Mouse (Mus musculus) MEL (cell line): ENCODE data around the gene Krtap9-5.

Source experiments
- CHD1 ChIP-seq: IDR thresholded peaks from 2 replicates; pipeline ENCODE4 v1.6.1; 2012; ENCODE audit warnings: low read depth, mild to moderate bottlenecking, inconsistent platforms, low read length, improper control_type of control experiment
- CHD2 ChIP-seq: IDR thresholded peaks from 2 replicates; pipeline ENCODE4 v1.6.1; 2011; ENCODE audit warnings: low read length, improper control_type of control experiment
- CTCF ChIP-seq, 3 experiments: IDR thresholded peaks in 2 of 3; conservative IDR thresholded peaks in 1 of 3; 2 replicates each; pipeline ENCODE4 v1.5.1; 2011 to 2012; ENCODE audit warnings: low read length in 3 of 3, low read depth in 2 of 3, mild to moderate bottlenecking in 2 of 3, improper control_type of control experiment in 1 of 3, inconsistent platforms in 1 of 3, mixed read lengths in 1 of 3, moderate library complexity in 1 of 3; ENCODE audit not compliant: control insufficient read depth in 1 of 3, insufficient read depth in 1 of 3, poor library complexity in 1 of 3, severe bottlenecking in 1 of 3
- E2F4 ChIP-seq: IDR thresholded peaks from 2 replicates; pipeline ENCODE4 v1.6.1; 2011; ENCODE audit warnings: low read depth, low read length, improper control_type of control experiment, borderline replicate concordance
- ELF1 ChIP-seq: IDR thresholded peaks from 2 replicates; pipeline ENCODE4 v1.6.1; 2014; ENCODE audit warnings: low read depth, mild to moderate bottlenecking, inconsistent platforms, low read length, improper control_type of control experiment, moderate library complexity
- JUND ChIP-seq: IDR thresholded peaks from 2 replicates; pipeline ENCODE4 v1.6.1; 2011; ENCODE audit warnings: low read depth, mild to moderate bottlenecking, improper control_type of control experiment, low read length
- KAT2A ChIP-seq: conservative IDR thresholded peaks from 2 replicates; pipeline ENCODE4 v1.6.1; 2012; ENCODE audit warnings: low read depth, low read length, improper control_type of control experiment, inconsistent platforms
- MXI1 ChIP-seq: IDR thresholded peaks from 2 replicates; pipeline ENCODE4 v1.6.1; 2011; ENCODE audit warnings: mild to moderate bottlenecking, low read depth, low read length, improper control_type of control experiment
- POLR2AphosphoS2 ChIP-seq: IDR thresholded peaks from 2 replicates; pipeline ENCODE4 v1.6.1; 2011; ENCODE audit warnings: low read length, improper control_type of control experiment
- RAD21 ChIP-seq: IDR thresholded peaks from 2 replicates; pipeline ENCODE4 v1.6.1; 2011; ENCODE audit warnings: mild to moderate bottlenecking, low read depth, low read length, improper control_type of control experiment
- SIN3A ChIP-seq: IDR thresholded peaks from 2 replicates; pipeline ENCODE4 v1.6.1; 2012; ENCODE audit warnings: low read length, improper control_type of control experiment, inconsistent platforms
- TCF12 ChIP-seq: IDR thresholded peaks from 2 replicates; pipeline ENCODE4 v1.6.1; 2014; ENCODE audit warnings: low read depth, mild to moderate bottlenecking, inconsistent platforms, low read length, improper control_type of control experiment, moderate library complexity
- ZC3H11A ChIP-seq: IDR thresholded peaks from 2 replicates; pipeline ENCODE4 v1.6.1; 2012; ENCODE audit warnings: low read depth, mild to moderate bottlenecking, inconsistent platforms, low read length, improper control_type of control experiment
- ZMIZ1 ChIP-seq: IDR thresholded peaks from 2 replicates; pipeline ENCODE4 v1.6.1; 2012; ENCODE audit warnings: low read depth, mild to moderate bottlenecking, inconsistent platforms, low read length, improper control_type of control experiment, moderate library complexity

DNA sequence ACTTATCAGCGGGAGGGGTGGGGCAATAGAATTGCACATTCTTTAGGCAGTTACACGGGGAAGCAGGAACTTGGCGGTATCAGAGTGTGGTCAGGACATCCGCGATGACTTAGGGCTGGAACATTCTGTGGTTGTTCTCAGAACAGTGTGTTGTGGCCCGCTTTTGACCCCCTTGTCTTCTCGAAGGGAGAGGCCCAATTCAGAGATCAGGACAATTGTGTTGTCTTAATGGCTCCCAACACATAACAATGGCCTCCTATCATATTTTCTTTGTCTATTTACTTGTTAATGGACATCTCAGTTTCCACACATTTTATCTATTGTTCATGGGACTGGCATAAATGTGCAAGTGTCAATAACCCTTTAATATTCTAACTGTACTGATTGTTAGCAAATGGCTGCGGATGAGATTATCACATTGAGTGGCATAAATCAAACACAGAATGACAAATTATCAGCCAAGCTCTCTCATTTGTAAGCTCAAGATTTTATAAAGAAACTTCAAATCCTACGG is 10.5 kb upstream of the Krtap9-5 start:
- TF ChIP-seq RAD21 = no peak
- no peak for TF ChIP-seq ZMIZ1
- TF ChIP-seq SIN3A = no peak
- no peak for TF ChIP-seq KAT2A
- no peak for TF ChIP-seq ELF1
- TF ChIP-seq JUND = no peak
- TF ChIP-seq CTCF (IDR thresholded peaks at IDR 0.05 in 2 of 3, conservative IDR thresholded peaks at IDR 0.05 in 1 of 3; ENCODE audit: control insufficient read depth in 1 of 3, insufficient read depth in 1 of 3, low read depth in 2 of 3, low read length in 3 of 3, poor library complexity in 1 of 3, severe bottlenecking in 1 of 3) = no peak
- TF ChIP-seq CHD1 = no peak
- no peak for TF ChIP-seq TCF12
- no peak for TF ChIP-seq ZC3H11A
- no peak for TF ChIP-seq POLR2AphosphoS2
- TF ChIP-seq MXI1 = no peak
- no peak for TF ChIP-seq E2F4
- TF ChIP-seq CHD2 = no peak
